Mouse (Mus musculus): ENCODE measurements around the gene Gm20388.

DNA sequence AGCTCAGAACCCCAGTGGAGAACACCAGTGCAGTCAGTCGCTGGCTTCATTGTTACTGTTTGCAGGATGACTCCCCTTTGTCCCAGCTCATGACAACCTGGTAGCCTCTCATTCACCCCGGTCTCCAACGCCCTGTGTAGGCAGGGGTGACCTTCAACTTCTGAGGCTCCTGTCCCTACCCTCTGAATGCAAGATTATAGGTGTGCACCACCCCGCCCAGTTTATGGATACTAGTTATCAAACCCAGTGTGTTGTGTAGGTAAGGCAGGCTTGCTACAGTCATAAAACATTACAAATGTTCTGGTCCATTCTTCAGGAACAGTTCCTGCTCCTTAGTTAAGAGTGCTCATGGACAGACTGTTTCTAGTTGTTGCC lies 3903.2 kb downstream of the Gm20388 start:
- no peak for TF ChIP-seq CTCF (IDR thresholded peaks at IDR 0.05; ENCODE audit: low read depth)
- no peak for TF ChIP-seq EP300 (optimal IDR thresholded peaks at IDR 0.05)
